Comparison of ENCODE assay signal across 8 mouse cellular contexts in genomic region chr5:115844766-115845634, GRCm38 (mm10). TPM values are rescaled to one million over a fixed set of nuclear protein-coding genes. Genes with fewer than 3 reads are reported as not detected.
DNase-seq lines count a peak whose midpoint lies in the region; ATAC-seq and TF ChIP-seq lines count a peak whose summit lies in the region.

Gene Cit (plus strand): TSS chr5:115845278.

- peak within 1 kb of the TSS; percentile 80 for H3K4me2 ChIP-seq in forebrain, embryonic 11.5 days (ENCODE audit: low read depth, low read length, severe bottlenecking)
- H3K4me2 ChIP-seq in heart, embryonic 16.5 days (ENCODE audit: low read depth, low read length), result peak within 1 kb of the TSS; percentile 91
- peak within 1 kb of the TSS; percentile 70 for H3K4me2 ChIP-seq in liver, embryonic 14.5 days (ENCODE audit: low read depth)
- H3K4me2 ChIP-seq in stomach, embryonic 15.5 days, result peak within 1 kb of the TSS; percentile 96

- WGBS in forebrain, embryonic 11.5 days, result under 1% methylated on average over 41 of the region's 42 CpGs
- WGBS in heart, embryonic 16.5 days, result 0% methylated on average over 39 of the region's 42 CpGs
- under 1% methylated on average over 42 of the region's 42 CpGs for WGBS in liver, embryonic 14.5 days (ENCODE audit: insufficient replicate concordance)
- under 1% methylated on average over 39 of the region's 42 CpGs for WGBS in stomach, embryonic 15.5 days

- H3K4me1 ChIP-seq in E14TG2a.4 (replicated peaks; ENCODE audit: low read depth, low read length), result peaks cover 71% of the 10 kb centered on the region
- H3K4me1 ChIP-seq in forebrain, embryonic 11.5 days (replicated peaks; ENCODE audit: control insufficient read depth, insufficient read depth, low read length), result peaks cover 10% of the 10 kb centered on the region
- peaks cover 13% of the 10 kb centered on the region; the same call in 1 of the 2 replicates for H3K4me1 ChIP-seq in heart, embryonic 16.5 days (ENCODE audit: control insufficient read depth, insufficient read depth, low read length)
- peaks cover 8 to 20% of the 10 kb centered on the region in 2 experiments for H3K4me1 ChIP-seq in liver, embryonic 14.5 days (replicated peaks; ENCODE audit: control insufficient read depth in 2 of 2, insufficient read depth in 2 of 2, low read length in 1 of 2)
- peaks cover 12% of the 10 kb centered on the region; the same call in 1 of the 2 replicates for H3K4me1 ChIP-seq in stomach, embryonic 15.5 days

- no peak for TF ChIP-seq CTCF in E14TG2a.4 (conservative IDR thresholded peaks at IDR 0.05; ENCODE audit: low read length)
- no peak for TF ChIP-seq CTCF in liver, embryonic 14.5 days (IDR thresholded peaks at IDR 0.05; ENCODE audit: low read depth)

- TF ChIP-seq EP300 in liver, embryonic 14.5 days (IDR thresholded peaks at IDR 0.05; ENCODE audit: low read depth), result peak; percentile 41; the same call in 1 of the 2 replicates

- peaks cover 9% of the 10 kb centered on the region for H3K9me3 ChIP-seq in E14TG2a.4 (ENCODE audit: low read length)
- H3K9me3 ChIP-seq in forebrain, embryonic 11.5 days (ENCODE audit: control insufficient read depth, low read length), result no peaks in the 10 kb centered on the region
- no peaks in the 10 kb centered on the region; the same call in 1 of the 2 replicates for H3K9me3 ChIP-seq in heart, embryonic 16.5 days (replicated peaks; ENCODE audit: control insufficient read depth, low read length)
- no peaks in the 10 kb centered on the region for H3K9me3 ChIP-seq in liver, embryonic 14.5 days (ENCODE audit: control insufficient read depth, low read length)
- H3K9me3 ChIP-seq in stomach, embryonic 15.5 days, result no peaks in the 10 kb centered on the region

- peaks cover 27% of the 10 kb centered on the region for H3K36me3 ChIP-seq in E14TG2a.4 (ENCODE audit: insufficient read depth, low read length)
- no peaks in the 10 kb centered on the region; the same call in 1 of the 2 replicates for H3K36me3 ChIP-seq in forebrain, embryonic 11.5 days (ENCODE audit: control insufficient read depth, insufficient read depth, low read length)
- H3K36me3 ChIP-seq in heart, embryonic 16.5 days (ENCODE audit: control insufficient read depth, insufficient read depth), result 0 out of 2 replicates have a peak, but pooled peaks cover 2% of the 10 kb centered on the region
- peaks cover 27% of the 10 kb centered on the region for H3K36me3 ChIP-seq in liver, embryonic 14.5 days (replicated peaks; ENCODE audit: control insufficient read depth, insufficient read depth, low read depth)
- H3K36me3 ChIP-seq in stomach, embryonic 15.5 days, result 0 out of 2 replicates have a peak, but pooled peaks cover 4% of the 10 kb centered on the region

- H3K27me3 ChIP-seq in E14TG2a.4 (ENCODE audit: insufficient read depth, low read length), result no peaks in the 10 kb centered on the region
- H3K27me3 ChIP-seq in forebrain, embryonic 11.5 days (ENCODE audit: control insufficient read depth, insufficient read depth, low read length), result no peaks in the 10 kb centered on the region
- H3K27me3 ChIP-seq in heart, embryonic 16.5 days (ENCODE audit: control insufficient read depth, insufficient read depth, low read length), result no peaks in the 10 kb centered on the region
- no peaks in the 10 kb centered on the region for H3K27me3 ChIP-seq in liver, embryonic 14.5 days (ENCODE audit: control insufficient read depth, insufficient read depth, low read length)
- H3K27me3 ChIP-seq in stomach, embryonic 15.5 days (replicated peaks), result no peaks in the 10 kb centered on the region

- ATAC-seq in forebrain, embryonic 11.5 days (replicated peaks; ENCODE audit: low FRiP score), result peak; percentile 99
- peak; percentile 98 for ATAC-seq in heart, embryonic 16.5 days (replicated peaks; ENCODE audit: extremely low read depth, insufficient read depth, low FRiP score)
- ATAC-seq in liver, embryonic 14.5 days (ENCODE audit: insufficient read depth), result peak; percentile 97
- ATAC-seq in stomach, embryonic 15.5 days (ENCODE audit: insufficient read depth, low FRiP score, low read depth), result peak; percentile 99

- DNase-seq in c-Kit-positive CD71-positive TER-119-negative erythroid progenitor cells, embryonic 14.5 days (ENCODE audit: low read depth), result peak; percentile 97
- peak; percentile 96 for DNase-seq in forebrain, embryonic 11.5 days (ENCODE audit: low spot score)
- peak; percentile 92 to 95 for DNase-seq in kidney, postnatal 25 days
- peak; percentile 95 to 96 (median 95) for DNase-seq in liver, embryonic 14.5 days (ENCODE audit: low read depth in 3 of 3, low spot score in 3 of 3)
- DNase-seq in neural tube, embryonic 10.5 days (ENCODE audit: extremely low spot score, low spot score), result peak; percentile 91

- peak within 1 kb of the TSS; percentile 71 for H3K27ac ChIP-seq in forebrain, embryonic 11.5 days (ENCODE audit: low read depth, low read length)
- H3K27ac ChIP-seq in heart, embryonic 16.5 days (ENCODE audit: low read length), result peak within 1 kb of the TSS; percentile 56
- H3K27ac ChIP-seq in liver, embryonic 14.5 days, result peak within 1 kb of the TSS; percentile 67
- peak within 1 kb of the TSS; percentile 22; the same call in 1 of the 2 replicates for H3K27ac ChIP-seq in stomach, embryonic 15.5 days

- H3K9ac ChIP-seq in forebrain, embryonic 11.5 days (ENCODE audit: low read length), result peak within 1 kb of the TSS; percentile 82
- H3K9ac ChIP-seq in heart, embryonic 16.5 days (ENCODE audit: low read length), result peak within 1 kb of the TSS; percentile 82
- peak within 1 kb of the TSS; percentile 100 for H3K9ac ChIP-seq in liver, embryonic 14.5 days (replicated peaks)
- H3K9ac ChIP-seq in stomach, embryonic 15.5 days, result peak within 1 kb of the TSS; percentile 63

- H3K4me3 ChIP-seq in E14TG2a.4 (replicated peaks; ENCODE audit: low read length), result peak within 1 kb of the TSS; percentile 97
- H3K4me3 ChIP-seq in forebrain, embryonic 11.5 days (ENCODE audit: low read depth, low read length), result peak within 1 kb of the TSS; percentile 83
- H3K4me3 ChIP-seq in heart, embryonic 16.5 days (ENCODE audit: low read length), result peak within 1 kb of the TSS; percentile 78
- peak within 1 kb of the TSS; percentile 94 to 99 for H3K4me3 ChIP-seq in liver, embryonic 14.5 days (ENCODE audit: insufficient read depth in 1 of 2, low read depth in 2 of 2, low read length in 2 of 2)
- H3K4me3 ChIP-seq in stomach, embryonic 15.5 days (replicated peaks), result peak within 1 kb of the TSS; percentile 88

RNA-seq across cellular contexts. Expression of gene Cit, which starts in this region (rescaled TPM):
- polyA plus RNA-seq in forebrain, embryonic 11.5 days (2014; fragmentation: Nextera tagmentation; extraction: Ambion mirVana), result 44.9 and 48.9 TPM in 2 replicates
- 21.7 and 23.1 TPM in 2 replicates for polyA plus RNA-seq in heart, embryonic 16.5 days (2015; fragmentation: Nextera tagmentation; extraction: Ambion mirVana)
- polyA plus RNA-seq in liver, embryonic 14.5 days (2012; rRNA removed), result 16.2 and 21.1 TPM in 2 replicates
- polyA plus RNA-seq in liver, embryonic 14.5 days (2014; fragmentation: Nextera tagmentation; extraction: Ambion mirVana), result 24.5 and 27.9 TPM in 2 replicates
- 29.3 and 30.0 TPM in 2 replicates for polyA plus RNA-seq in stomach, embryonic 15.5 days (2015; fragmentation: Nextera tagmentation; extraction: Ambion mirVana)

Comparison
In these comparisons a context has a peak if more than half of its experiments do, and no peak if none do; other contexts are left out.
1. Peak in every context shown above with its lines: DNase-seq, ATAC-seq, H3K4me3 ChIP-seq and H3K27ac ChIP-seq.